Mouse (Mus musculus): Measurements from ENCODE around the gene Scarb1. TPM values are rescaled to one million over a fixed set of nuclear protein-coding genes. Genes with fewer than 3 reads are reported as not detected.

Scarb1 gene
- polyA plus RNA-seq, 1 experiment, result 76.0 TPM

DNA sequence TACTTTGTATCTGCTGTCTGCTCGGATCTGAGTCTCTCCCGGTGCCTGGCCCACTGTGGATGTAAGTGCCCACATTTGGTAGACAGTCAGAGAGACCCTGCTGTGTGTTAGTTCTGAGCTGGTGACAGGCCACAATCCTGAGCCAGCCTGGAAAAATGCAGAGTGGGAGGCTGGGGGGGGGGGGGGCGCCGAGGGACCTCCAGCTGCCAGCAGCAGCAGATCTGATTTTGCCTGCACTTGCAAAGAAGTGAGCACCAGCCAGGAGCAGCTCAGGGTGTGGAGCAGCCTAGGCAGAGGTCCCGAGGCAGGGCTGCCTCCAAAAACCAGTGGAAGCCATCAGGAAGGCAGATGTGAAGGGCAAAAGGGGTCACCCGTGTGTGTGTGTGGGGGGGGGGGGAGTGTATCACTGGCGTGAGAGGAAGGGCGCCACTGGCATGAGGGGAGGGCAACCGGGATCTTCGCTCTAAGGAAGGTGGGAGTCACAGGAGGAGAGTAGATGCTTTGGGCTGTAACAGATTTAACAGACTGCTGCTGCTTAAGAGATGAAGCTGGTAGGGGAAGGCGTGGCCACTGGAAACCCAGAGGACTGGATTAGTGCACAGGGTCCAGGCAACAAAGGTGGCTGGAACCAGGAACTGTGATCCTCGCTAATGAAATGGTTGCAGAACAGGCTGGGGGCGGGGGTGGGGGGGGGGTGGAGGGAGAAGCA is 95.9 kb downstream of the Scarb1 start:
- no peak for DNase-seq (ENCODE audit: low read depth in 1 of 2, low spot score in 2 of 2)
- 53% methylated on average over 13 of the region's 13 CpGs for WGBS
- H3K36me3 ChIP-seq (ENCODE audit: control insufficient read depth, insufficient read depth, low read length), result no peaks in the 10 kb centered on the region
- H3K27me3 ChIP-seq (ENCODE audit: control insufficient read depth, insufficient read depth, low read length), result no peaks in the 10 kb centered on the region
- no peak overlapping the region for H3K27ac ChIP-seq (ENCODE audit: insufficient read depth, low read length)
- H3K4me3 ChIP-seq (ENCODE audit: extremely low read depth, insufficient read depth, insufficient read length), result no peak overlapping the region
- H3K4me1 ChIP-seq (ENCODE audit: control insufficient read depth, insufficient read depth, insufficient read length), result peaks cover 6% of the 10 kb centered on the region; the same call in 1 of the 2 replicates
- no peak for TF ChIP-seq CTCF (IDR thresholded peaks at IDR 0.05; ENCODE audit: extremely low read depth, insufficient read depth, insufficient read length, insufficient replicate concordance)
- no peak for TF ChIP-seq POLR2A (IDR thresholded peaks at IDR 0.05; ENCODE audit: low read depth, low read length)

DNA sequence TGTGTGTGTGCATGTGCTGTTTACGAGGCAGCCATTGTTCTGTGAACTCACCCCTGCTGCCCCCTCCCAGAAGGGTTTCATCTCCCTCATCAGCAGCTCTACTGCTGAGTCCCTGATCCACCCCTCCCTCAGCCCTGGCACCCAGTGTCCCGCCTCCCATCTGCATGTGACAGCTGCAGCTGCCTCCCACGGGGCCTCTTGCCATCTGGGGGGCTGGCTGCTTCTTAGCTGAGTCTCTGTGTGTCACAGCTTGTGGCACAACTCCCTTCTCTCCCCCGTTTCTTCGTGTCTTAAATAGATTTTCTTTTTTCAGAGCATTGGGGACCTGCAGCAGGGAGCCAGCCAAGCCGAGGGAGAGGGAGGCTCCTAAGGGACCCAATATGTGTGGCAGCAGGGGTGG is 97.0 kb downstream of the Scarb1 start:
- no peaks in the 10 kb centered on the region for H3K27me3 ChIP-seq (ENCODE audit: control insufficient read depth, insufficient read depth, low read length)
- H3K4me1 ChIP-seq (ENCODE audit: control insufficient read depth, insufficient read depth, insufficient read length), result peaks cover 6% of the 10 kb centered on the region; the same call in 1 of the 2 replicates
- no peak for TF ChIP-seq POLR2A (IDR thresholded peaks at IDR 0.05; ENCODE audit: low read depth, low read length)
- no peak for TF ChIP-seq CTCF (IDR thresholded peaks at IDR 0.05; ENCODE audit: extremely low read depth, insufficient read depth, insufficient read length, insufficient replicate concordance)
- no peaks in the 10 kb centered on the region for H3K36me3 ChIP-seq (ENCODE audit: control insufficient read depth, insufficient read depth, low read length)
- no peak overlapping the region for H3K27ac ChIP-seq (ENCODE audit: insufficient read depth, low read length)
- 20% methylated on average over 6 of the region's 6 CpGs for WGBS
- DNase-seq (ENCODE audit: low read depth in 1 of 2, low spot score in 2 of 2), result no peak
- no peak overlapping the region for H3K4me3 ChIP-seq (ENCODE audit: extremely low read depth, insufficient read depth, insufficient read length)

DNA sequence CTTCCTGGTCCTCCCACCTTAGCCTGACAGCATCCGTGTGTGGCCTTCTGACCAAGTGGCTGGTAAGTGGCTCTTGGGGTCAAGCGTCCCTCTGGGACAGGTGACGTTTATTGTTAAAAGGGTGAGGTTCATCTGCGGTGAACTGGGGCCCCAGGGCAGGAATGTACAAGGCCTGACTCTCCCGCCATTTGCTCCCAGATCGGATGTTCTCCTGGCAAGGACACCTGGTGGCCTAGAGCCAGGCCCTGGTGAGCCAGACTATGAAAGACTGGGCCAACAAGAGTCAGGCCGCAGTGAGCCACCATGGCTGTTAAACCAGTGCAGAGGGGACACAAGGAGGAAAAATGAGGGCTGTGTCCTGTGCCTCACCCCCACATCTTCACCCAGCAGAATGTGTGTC is 98.8 kb downstream of the Scarb1 start:
- Histone ChIP-seq H3K36me3 (ENCODE audit: control insufficient read depth, insufficient read depth, low read length) (no peaks in the 10 kb centered on the region), H3K27ac (ENCODE audit: insufficient read depth, low read length) (no peak overlapping the region), H3K27me3 (ENCODE audit: control insufficient read depth, insufficient read depth, low read length) (no peaks in the 10 kb centered on the region), H3K4me3 (ENCODE audit: extremely low read depth, insufficient read depth, insufficient read length) (no peak overlapping the region), H3K4me1 (ENCODE audit: control insufficient read depth, insufficient read depth, insufficient read length) (peaks cover 6% of the 10 kb centered on the region; the same call in 1 of the 2 replicates)
- DNase-seq (ENCODE audit: low read depth in 1 of 2, low spot score in 2 of 2), result no peak
- WGBS, result 90% methylated on average over 7 of the region's 7 CpGs
- no peak for TF ChIP-seq CTCF (IDR thresholded peaks at IDR 0.05; ENCODE audit: extremely low read depth, insufficient read depth, insufficient read length, insufficient replicate concordance)

DNA sequence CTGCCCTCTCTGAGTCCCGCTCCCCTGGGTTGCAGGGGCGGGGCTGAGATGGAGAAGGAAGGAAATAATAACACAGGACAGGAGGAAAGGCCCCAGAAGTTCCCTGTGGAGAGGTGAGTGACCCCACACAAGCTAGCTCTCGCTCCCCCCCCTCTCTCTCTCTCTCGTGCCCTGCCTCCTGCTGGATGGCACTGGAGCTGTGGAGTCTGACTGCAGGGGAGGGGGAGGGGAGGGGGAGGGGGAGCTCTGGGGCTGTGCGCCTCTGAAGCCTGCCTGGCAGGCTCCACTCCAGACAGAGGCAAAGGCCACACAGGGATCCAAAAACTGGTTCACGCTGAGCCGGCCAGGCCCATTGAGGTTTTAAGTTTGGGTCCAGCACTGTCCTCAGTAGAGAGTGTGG is 99.3 kb downstream of the Scarb1 start:
- DNase-seq (ENCODE audit: low read depth in 1 of 2, low spot score in 2 of 2), result no peak
- Histone ChIP-seq H3K27ac (ENCODE audit: insufficient read depth, low read length) (no peak overlapping the region), H3K4me3 (ENCODE audit: extremely low read depth, insufficient read depth, insufficient read length) (no peak overlapping the region), H3K36me3 (ENCODE audit: control insufficient read depth, insufficient read depth, low read length) (no peaks in the 10 kb centered on the region), H3K27me3 (ENCODE audit: control insufficient read depth, insufficient read depth, low read length) (no peaks in the 10 kb centered on the region), H3K4me1 (ENCODE audit: control insufficient read depth, insufficient read depth, insufficient read length) (peaks cover 6% of the 10 kb centered on the region; the same call in 1 of the 2 replicates)
- 81% methylated on average over 7 of the region's 7 CpGs for WGBS
- TF ChIP-seq POLR2A (IDR thresholded peaks at IDR 0.05; ENCODE audit: low read depth, low read length) (no peak), CTCF (IDR thresholded peaks at IDR 0.05; ENCODE audit: extremely low read depth, insufficient read depth, insufficient read length, insufficient replicate concordance) (no peak)

DNA sequence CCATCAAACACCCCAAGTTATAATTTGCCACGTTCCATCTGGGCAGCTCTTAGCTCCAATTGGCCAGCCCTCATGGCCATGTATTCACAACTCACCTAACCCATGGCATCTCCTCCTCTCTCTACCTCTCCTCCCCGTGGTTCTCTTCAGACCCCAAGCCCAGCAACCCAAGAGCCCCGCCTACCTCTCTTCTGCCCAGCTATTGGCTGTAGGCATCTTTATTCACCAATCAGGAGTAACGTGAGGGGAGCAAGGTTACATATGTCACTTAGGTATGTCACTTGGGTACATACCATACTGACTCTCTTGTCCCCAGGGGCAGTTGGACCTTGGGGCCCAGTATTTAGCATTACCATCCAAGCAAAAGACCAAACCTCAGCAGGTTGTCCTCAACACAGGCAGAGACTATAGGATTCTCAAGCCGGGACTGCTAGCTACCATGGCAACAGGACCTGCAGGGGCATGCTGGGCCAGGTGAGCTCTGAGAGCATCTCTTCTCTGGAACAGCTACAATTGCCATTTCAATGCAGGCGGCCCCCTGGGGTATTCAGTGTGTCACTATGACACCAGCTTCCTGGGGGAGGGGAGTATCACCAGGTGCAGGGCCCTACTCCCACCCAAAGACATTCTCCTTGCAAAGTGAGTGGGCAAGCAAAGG is 100.6 kb downstream of the Scarb1 start:
- WGBS, result 45% methylated on average over 6 of the region's 6 CpGs
- Histone ChIP-seq H3K36me3 (ENCODE audit: control insufficient read depth, insufficient read depth, low read length) (no peaks in the 10 kb centered on the region), H3K4me1 (ENCODE audit: control insufficient read depth, insufficient read depth, insufficient read length) (no peaks in the 10 kb centered on the region), H3K27me3 (ENCODE audit: control insufficient read depth, insufficient read depth, low read length) (no peaks in the 10 kb centered on the region), H3K27ac (ENCODE audit: insufficient read depth, low read length) (no peak overlapping the region), H3K4me3 (ENCODE audit: extremely low read depth, insufficient read depth, insufficient read length) (no peak overlapping the region)
- TF ChIP-seq CTCF (IDR thresholded peaks at IDR 0.05; ENCODE audit: extremely low read depth, insufficient read depth, insufficient read length, insufficient replicate concordance), result no peak
- TF ChIP-seq POLR2A (IDR thresholded peaks at IDR 0.05; ENCODE audit: low read depth, low read length), result no peak
- no peak for DNase-seq (ENCODE audit: low read depth in 1 of 2, low spot score in 2 of 2)

DNA sequence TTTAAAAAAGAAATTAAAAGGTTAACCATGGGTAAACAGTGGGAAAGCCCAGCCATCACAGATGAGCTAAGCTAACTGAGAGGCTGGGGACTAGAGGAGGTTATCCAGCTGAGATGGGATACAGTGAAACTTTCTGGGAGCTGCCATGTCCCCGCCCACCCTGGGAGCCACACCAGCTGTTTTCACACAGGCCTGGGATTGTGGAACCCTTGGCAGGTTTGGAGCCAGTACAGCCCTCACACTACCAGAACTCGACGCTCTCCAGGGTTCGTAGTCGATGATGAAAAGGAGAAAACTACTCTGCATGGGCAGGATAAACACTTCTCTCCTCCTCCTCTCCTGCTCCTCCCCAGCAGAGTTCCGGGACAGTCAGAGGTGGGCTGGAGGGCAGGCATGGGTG is 105.0 kb downstream of the Scarb1 start:
- no peak for TF ChIP-seq POLR2A (IDR thresholded peaks at IDR 0.05; ENCODE audit: low read depth, low read length)
- TF ChIP-seq CTCF (IDR thresholded peaks at IDR 0.05; ENCODE audit: extremely low read depth, insufficient read depth, insufficient read length, insufficient replicate concordance), result no peak
- 78% methylated on average over 6 of the region's 6 CpGs for WGBS
- DNase-seq (ENCODE audit: low read depth in 1 of 2, low spot score in 2 of 2), result no peak
- H3K4me3 ChIP-seq (ENCODE audit: extremely low read depth, insufficient read depth, insufficient read length), result no peak overlapping the region
- no peaks in the 10 kb centered on the region for H3K27me3 ChIP-seq (ENCODE audit: control insufficient read depth, insufficient read depth, low read length)
- H3K36me3 ChIP-seq (ENCODE audit: control insufficient read depth, insufficient read depth, low read length), result no peaks in the 10 kb centered on the region
- no peaks in the 10 kb centered on the region for H3K4me1 ChIP-seq (ENCODE audit: control insufficient read depth, insufficient read depth, insufficient read length)
- H3K27ac ChIP-seq (ENCODE audit: insufficient read depth, low read length), result no peak overlapping the region

DNA sequence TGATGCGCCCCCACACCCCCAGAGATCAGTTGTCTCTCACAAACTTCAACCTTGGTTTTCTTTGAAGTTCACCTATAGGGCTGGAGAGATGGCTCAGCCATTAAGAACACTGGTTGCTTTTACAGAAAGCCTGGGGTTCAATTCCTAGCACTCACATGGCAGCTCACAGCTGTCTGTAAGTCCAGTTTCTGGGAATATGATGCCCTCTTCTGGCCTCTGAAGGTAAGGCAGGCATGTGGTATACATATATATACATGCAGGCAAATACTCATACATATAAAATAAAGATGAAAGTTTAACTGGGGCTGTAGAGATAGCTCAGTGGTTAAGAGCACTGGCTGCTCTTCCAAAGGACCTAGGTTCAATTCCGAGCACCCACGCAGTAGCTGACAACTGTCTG is 105.5 kb downstream of the Scarb1 start:
- WGBS, result 96% methylated on average over 3 of the region's 3 CpGs
- no peak overlapping the region for H3K4me3 ChIP-seq (ENCODE audit: extremely low read depth, insufficient read depth, insufficient read length)
- no peaks in the 10 kb centered on the region for H3K4me1 ChIP-seq (ENCODE audit: control insufficient read depth, insufficient read depth, insufficient read length)
- H3K27ac ChIP-seq (ENCODE audit: insufficient read depth, low read length), result no peak overlapping the region
- H3K27me3 ChIP-seq (ENCODE audit: control insufficient read depth, insufficient read depth, low read length), result no peaks in the 10 kb centered on the region
- TF ChIP-seq CTCF (IDR thresholded peaks at IDR 0.05; ENCODE audit: extremely low read depth, insufficient read depth, insufficient read length, insufficient replicate concordance) (no peak), POLR2A (IDR thresholded peaks at IDR 0.05; ENCODE audit: low read depth, low read length) (no peak)
- DNase-seq (ENCODE audit: low read depth in 1 of 2, low spot score in 2 of 2), result no peak
- no peaks in the 10 kb centered on the region for H3K36me3 ChIP-seq (ENCODE audit: control insufficient read depth, insufficient read depth, low read length)

Data from spleen, adult 2 months (tissue).